Mouse (Mus musculus) R1 (cell line): ENCODE data around the gene Tbc1d13.
A peak's percentile ranks its signal among the peaks of the same experiment; 100 is the strongest.

Experiments
- DNase-seq: peaks from one replicate; pipeline ENCODE4 v3.0.0-alpha.2; 2018; ENCODE audit warnings: low read depth, low spot score

Gene Tbc1d13

DNA sequence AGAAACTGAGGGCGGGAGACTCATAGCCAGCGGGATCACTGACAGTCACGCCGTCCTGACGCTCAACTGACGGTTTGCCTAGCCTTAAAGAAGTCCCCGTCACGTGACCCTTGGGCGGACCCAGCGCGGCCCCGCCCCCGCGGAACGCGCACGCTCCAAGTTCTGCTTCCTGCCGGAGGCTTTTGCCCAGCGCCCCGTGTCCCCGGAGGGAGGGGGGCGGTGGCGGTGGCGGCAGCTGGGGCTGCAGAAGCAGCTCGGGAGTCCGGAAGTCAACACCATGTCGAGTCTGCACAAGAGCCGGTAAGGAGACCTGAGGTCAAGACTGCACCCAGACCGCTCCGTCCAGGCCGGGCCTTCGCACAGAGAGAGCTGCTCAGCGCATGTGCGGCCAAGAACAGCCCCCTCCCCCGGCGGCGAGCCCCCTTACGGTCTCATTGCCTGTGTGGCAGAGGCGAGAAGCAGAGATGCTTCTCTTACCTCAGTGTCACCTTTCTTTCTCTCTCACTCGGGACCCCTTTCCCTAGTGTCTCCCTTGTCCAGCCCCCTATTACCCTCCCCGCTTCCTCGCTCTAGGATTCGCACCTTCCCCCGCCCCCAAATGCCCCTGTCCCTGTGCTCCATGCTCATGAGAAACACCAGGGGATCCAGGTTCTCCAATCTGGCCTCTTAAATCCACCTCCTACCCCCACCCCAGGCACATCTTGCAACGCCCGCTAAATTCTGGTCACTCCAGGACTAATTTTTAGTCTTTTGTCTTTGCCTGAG, at the start of gene Tbc1d13:
Gene Tbc1d13 (plus strand): TSS at position 134 of the 765 bp plus-strand sequence.
- DNase-seq = peak; percentile 96

DNA sequence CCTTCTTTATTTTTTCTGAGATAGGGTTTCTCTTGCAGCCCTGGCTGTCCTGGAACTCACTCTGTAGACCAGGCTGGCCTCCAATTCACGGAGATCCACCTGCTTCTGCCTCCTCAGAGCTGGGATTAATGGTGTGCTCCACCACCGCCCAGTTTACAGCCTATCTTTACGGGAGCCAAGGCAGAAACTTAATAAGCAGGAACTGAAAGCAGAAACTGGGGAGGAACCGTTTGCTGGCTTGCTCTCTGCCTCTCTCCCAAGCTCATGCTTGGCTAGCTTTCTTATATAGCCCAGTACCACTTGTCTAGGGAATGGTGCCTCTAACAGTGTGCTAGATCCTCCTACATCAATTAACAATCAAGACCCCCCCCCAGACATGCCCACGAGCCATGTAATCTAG, 49.4 kb upstream of the Tbc1d13 start:
- no peak for DNase-seq

DNA sequence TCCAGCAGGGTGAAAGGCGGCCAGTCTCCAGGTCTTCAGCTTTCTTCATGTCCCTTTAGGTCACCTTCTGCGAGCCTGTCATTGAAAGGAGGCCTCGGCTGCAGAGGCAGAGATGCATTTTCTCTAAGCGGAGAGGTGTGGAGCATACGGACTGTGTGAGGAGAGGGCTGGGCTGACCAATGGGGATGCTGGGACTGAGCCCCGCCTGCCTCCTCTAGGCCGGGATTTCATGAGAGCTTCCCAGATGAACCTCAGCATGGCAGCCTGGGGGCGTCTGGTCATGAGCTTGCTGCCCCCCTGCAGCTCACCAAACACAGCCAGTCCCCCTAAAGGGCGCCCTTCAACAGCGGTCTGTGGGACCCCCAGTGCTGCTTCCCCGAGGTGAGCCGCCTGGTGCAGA, 48.9 kb upstream of the Tbc1d13 start:
- DNase-seq = peak; percentile 57

DNA sequence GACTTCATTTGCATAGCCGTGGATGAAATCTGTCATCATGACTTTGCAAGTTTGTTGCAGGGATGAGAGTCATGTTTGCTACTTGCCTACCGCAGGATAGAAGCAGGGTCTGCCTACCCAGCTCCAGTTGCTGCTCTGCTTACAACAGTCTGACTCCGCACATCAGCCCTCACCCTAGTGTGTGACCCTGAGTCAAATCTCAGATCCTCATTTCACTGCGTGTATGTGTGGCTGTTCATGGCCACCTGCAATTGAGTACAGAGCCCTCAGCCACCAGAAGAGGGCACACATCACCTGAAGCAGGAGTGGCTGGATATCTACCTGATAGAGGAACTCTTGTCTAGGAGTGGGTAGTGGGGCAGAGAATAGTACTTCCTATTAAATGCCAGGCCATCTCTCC, 46.2 kb upstream of the Tbc1d13 start:
- DNase-seq = peak; percentile 71

DNA sequence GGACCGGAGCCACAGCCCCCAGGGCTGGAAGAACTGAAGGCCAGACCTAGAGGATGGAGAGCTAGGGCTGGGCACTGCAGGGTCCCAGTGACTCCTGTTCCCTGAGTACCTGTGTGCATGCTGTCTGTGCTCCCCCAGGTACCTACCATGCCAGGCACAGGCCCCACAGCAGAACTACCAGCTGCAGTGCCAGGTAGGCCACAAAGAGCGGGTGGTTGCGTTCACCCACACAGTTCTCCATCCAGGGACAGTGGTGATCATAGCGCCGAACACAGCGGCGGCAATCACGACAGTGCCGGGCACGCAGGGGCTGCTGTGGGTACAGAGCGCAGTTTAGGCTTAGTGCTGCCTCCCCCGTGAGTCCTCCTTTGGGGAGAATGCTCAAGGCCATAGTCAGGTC, 42.0 kb upstream of the Tbc1d13 start:
- no peak for DNase-seq

DNA sequence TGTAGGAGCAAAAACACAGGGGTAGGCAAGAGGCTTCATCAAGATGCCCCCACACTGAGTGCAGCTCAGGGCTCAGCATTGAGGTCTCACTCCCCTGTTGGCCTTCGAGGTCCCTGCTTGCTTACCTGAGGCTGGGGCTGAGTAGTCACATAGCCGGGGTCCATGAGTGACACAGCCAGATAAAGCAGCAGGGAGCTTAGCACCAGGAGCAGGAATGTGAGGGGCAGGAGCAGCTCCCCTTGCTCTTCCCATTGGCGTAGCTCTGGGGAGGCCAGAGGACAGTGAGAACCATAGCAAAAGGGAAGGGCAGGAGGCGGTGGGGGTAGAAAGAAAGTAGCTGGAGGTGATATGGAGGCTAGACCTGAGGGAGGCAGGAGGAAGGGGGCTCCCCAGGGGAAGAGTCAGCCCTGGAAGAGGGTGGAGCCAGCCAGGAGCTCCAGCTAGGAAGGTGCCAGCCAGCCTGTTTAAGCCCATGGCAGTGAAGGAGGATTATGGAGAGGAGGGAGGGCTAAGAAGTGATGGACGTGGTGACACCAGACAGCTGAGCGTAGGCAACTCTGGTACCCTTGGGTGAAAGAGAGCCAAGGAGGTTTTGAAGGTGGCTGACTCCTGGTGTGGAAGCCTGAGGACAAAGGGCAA, 41.1 kb upstream of the Tbc1d13 start:
- no peak for DNase-seq

DNA sequence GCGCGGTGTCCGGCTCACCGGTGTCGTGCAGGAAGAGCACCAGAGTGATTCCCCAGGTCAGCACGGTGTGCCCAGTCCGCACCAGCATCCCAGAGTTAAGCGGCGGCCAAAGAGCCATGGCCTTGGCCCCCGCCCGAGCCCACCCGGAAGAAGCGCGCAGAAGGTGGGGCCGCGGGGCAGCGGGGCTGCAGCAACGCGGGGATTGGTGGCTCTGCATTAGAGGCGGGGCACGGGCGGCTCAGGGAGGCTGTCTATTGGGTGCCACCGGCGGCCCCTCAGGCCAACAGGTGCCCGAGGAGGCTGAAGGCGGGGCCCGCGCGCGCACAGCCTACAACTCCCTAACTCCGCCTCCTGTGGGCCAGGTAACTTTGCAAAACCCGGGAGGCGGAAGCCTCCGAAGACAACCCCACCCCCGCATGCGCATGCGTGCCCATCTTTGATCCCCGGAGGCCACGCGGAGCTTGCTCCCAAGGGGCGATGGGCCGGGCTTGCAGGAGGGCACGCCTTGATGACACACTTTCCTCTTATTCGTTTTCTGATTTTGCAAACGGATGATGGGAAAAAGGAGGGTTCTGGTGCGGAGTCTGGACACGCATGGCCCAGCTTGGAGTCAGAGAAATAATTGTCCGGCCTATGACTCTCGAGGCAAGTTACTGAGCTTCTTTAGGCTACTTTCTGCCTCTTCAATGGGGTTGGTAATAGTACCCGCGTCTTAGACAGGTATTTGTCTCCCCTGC, 39.9 kb upstream of the Tbc1d13 start, which contains the start of gene Zdhhc12:
Gene Zdhhc12 (minus strand): TSS at position 178 of the 737 bp plus-strand sequence.
- peak; percentile 99 for DNase-seq

DNA sequence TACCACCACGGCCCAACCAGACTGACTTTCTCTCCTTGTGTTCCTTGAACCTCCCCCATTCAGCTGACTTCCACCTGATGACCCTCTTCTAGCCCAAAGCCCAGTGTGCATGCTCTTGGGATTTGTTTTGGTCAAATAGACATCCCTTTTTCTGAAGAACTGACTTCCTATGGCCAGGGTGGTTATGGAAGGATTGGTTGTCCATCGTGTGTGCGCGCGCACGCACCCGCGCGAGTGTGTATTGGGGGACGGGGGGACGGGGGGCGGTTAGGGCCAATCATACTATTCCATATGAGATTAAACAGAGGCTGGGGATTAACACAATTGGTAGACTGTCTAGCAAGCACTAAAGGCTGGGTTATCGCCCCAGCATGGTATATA, 39.3 kb upstream of the Tbc1d13 start:
- peak; percentile 67 for DNase-seq

DNA sequence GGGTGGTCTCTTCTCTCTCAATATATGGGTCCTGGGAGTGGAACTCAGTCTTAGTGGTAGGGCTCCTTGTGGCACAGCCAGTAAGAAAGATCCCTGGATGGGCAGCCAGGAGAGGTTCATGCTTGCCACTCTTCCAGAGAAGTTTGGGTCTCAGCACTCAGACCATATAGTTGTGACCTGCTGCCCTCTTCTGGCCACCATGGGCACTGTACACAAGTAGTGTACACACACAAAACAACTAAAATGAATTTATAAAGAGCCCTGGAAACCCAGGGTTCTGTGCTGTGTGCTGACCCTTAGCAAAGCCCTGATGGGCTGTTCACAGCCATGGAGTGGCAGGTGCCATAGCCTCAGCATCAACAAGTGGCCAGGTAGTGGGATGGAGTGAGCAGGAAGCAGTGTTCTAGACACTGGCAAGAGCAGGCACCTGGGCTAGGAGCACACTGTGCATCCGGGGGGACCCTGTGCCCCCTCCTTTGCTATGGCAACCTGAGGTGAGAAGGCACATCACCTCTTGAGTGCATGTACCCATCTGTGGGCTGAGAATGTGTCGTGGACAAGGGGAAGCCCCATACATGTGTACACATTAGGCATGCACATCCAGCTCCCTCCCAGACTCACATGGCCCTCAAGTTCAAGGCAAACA, 37.5 kb upstream of the Tbc1d13 start:
- DNase-seq = peak; percentile 74

DNA sequence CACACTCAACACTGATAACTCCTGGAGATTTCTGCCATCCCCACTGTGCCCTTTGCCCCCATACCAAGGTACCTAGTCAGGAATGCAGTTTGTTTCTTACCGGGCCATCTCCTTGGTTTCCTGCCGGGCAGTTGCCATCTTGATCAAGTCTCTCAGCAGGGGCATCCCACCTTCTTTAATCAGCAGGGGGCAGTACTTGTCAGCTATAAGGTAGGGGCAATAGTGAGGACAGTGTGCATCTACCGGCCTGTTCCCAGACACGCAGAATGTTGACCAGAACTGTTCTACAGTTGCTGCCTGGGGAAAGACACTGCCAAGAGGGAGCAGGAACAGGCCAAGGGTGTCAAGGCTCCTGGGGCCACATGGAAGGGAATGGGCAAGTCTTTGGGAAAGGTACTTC, 33.3 kb upstream of the Tbc1d13 start:
- no peak for DNase-seq

DNA sequence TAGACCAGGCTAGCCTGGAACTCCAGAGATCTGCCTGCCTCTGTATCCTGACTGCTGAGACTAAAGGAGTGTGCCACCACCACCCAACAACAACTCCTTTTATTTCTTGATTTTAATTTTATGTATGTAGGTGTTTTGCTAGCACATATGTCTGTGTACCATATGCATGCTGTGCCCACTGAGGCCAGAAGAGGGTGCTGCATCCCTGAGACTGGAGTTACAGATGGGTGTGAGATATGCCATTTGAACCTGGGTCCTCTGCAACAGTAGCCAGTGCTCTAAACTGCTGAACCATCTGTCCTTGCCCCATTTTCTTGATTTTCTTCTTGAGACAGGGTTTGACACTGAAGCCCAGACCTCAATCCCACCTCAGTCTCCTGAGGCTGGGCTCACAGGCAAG, 27.2 kb upstream of the Tbc1d13 start:
- peak; percentile 73 for DNase-seq

DNA sequence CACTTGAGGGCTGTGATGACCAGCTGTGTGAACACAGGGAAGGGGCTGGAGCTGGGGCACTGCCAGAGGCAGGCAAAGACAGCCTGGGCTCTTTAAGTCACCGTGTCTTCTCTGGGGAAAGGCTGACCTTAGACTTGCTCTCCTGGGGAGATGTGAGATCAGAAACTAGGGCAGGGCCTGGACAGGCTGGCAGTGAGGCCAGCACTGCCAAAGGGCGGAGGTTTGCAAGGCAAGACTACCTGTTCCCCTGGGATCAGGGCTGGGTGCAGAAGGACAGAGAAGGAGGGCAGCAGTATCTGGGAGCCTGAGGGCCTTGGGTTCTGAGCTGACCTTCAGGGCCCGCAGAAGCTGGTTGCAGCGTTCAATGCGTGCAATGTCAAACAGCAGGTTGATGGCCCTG, 25.9 kb upstream of the Tbc1d13 start:
- DNase-seq = no peak

DNA sequence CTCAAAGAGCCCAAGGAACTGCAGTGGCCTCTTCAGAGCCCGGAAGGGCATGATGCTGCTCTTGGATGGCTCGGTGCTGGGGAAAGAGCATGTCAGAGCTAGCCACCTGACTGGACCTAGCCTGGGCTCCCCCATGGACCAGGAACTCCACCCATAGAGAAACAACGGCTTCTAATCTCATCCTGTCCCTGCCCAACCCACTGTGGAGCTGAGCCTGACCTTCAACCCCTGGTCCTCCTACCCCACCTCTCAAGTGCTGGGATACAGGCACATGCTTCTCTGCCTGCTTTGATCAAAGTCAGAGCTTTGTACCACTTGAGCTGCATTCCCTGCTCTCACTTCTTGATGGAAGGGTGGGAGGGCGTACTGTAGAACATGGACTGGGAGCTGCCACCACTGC, 25.3 kb upstream of the Tbc1d13 start:
- no peak for DNase-seq

DNA sequence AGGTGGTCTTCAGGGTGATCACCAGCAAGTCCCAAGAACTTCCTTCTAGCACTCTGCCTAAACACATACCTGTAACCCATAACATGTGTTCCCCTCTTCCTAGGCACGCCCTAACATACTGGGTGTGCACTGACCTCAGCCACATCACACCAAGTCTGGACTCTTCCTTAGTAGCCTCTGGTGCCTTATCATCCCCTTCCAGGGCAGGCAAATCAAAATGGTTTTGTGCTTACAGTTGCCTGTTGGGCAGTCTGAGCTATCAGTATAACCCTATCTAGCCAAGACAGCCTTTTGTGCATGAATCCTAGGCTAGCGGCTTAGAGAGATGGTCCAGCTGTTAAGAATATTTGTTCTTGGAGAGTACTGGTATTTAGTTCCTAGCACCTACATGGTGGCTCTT, 22.0 kb upstream of the Tbc1d13 start:
- DNase-seq = no peak

DNA sequence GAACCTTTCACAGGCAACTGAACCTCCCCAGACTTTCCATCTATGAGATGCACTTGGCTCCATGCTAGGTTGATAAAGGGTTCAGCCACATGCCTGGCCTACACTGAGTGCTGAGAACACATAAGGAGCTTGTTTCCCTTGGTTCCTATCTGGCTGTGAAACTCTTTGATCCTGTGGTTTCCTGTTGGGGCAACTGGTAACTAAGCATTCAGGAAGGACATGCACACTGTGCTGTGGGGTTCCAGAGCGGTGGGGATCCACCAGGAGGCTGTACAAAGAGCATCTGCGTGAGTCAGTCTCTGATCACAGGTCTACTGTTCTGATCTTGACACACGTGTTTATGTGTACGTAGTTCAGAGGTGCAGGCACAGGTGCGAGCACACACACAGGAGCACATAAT, 21.0 kb upstream of the Tbc1d13 start:
- no peak for DNase-seq

DNA sequence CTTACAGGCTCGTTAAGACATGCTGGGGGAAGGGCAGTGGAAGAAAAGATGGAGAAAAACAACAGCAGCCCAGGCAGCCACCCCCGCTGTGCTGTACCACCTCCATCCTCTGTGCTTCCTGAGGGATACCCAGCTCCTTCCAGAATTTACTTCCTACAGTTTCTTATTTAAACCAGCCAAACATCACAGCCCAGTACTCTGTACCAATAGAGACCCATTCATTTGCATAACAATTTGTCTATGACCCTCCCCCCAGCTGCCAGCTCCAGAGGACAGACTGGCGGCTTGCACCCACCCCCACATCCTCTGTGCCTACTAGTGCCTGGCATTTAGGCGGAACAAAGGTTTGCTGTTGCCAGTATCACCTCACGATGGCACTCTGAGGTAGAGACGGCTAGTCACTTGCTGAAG, 13.9 kb upstream of the Tbc1d13 start:
- DNase-seq = peak; percentile 83

DNA sequence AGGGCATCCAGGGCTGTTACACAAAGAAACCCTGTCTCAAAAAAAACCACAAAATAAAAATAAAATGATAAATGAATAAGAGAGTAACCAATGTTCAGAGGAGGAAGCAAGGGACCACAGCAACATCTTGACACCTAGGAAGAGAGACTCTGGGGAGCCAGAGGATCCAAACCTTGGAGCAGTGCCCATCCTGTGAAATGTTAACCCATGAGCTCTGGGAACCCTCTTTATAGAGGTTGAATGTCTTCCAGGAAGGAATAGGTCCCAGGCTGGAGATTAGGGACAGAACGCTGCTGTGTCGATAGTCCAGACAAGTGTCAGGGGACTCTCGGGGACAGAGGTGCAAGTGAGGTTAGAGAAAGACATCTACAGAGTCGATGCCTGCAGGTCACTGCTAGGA, 13.3 kb upstream of the Tbc1d13 start:
- no peak for DNase-seq

DNA sequence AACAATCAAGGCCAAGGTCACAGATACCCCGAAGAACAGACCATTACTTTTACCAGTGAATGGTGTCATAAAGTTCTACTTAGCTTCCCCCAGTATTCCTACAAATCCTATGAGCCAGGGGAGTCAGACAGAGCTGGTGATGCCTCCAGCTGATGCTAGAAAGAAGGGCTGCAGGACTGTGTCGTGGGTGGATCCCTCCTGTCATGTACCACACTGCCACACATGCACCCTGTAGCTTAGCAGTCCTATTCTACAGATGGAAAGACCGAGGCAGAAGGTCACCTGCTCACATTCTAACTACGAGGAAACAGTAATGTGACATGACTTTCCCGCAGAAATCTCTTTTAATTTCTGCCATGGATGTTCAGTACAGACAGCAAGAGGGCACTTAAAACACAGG, 10.8 kb upstream of the Tbc1d13 start:
- no peak for DNase-seq

DNA sequence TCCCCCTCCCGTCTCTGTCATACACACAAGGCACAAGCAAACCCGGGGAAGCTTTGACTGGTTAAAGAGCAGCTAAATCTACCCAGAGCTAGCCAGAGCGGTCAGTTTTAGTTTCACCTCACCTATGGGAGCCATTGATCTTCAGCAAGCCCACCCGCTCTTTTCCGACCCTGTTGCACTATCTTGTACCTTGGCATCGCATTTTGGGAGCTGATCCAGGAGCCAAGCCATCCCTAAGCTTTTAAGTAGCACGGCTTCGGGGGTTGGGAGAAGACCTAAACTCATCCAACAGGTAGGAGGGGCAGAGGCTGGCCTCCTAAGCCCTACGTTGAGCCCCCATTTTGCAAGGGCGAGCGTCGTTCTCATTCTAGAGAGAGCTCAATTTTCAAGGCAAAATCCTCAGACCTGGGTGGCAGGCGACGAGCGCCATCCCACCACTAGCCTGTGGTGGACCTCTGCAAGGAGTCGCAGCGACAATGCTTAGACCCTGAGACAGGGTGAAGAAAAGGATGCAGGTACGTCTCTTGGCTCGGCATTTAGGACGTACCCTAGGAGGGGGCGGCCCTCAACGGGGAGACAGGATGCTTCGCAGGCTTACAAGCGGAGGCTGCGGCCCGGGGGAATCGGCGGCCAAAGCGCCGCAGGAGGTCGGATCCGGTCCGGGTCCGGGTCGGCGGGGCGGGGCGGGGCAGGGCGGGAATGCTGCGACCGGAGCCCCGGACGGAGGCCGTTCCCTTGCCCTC, 9.6 kb upstream of the Tbc1d13 start:
- no peak for DNase-seq

DNA sequence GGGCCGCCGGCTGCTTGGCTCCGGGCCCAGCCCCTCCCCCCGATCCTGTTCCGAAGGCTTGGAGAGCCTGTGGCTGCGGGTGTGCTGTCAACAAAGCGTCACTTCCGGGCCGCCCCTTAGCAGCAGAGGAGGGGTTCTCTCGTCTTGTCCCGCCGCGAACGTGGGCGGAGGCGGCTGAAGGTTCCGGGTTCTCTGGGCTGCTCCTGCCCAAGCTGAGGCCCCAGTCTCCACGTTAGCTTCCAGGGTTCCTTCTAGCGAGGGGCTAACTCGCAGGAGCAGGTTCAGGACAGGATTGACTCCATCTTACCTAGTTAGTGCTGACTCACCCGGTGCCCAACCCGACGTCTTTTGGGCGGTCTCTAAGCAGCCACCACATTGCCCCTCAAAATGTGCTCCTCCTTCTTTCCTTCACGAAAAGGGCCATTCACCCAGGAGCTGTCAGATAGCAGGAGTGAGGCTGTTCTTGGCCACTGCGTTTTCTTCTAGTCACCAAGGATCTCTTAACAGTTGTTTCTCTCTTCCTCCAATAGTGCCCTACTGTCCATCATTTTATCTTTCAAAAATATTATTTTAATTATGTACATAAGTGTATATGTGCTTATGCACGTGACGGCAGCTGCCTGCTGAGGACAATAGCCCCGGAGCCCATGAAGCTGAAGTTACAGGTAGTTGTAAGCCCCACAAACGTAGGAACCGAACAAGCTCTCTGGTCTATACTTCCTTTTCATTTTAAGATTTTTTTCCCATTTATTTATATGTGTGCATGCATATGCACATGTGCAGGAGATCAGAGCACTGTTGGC, 8.9 kb upstream of the Tbc1d13 start, which contains the start of gene Zer1:
Gene Zer1 (minus strand): TSS at position 114 of the 803 bp plus-strand sequence.
- peak; percentile 97 for DNase-seq
